ENCODE assay signal across 20 mouse cellular contexts in the genomic region with DNA sequence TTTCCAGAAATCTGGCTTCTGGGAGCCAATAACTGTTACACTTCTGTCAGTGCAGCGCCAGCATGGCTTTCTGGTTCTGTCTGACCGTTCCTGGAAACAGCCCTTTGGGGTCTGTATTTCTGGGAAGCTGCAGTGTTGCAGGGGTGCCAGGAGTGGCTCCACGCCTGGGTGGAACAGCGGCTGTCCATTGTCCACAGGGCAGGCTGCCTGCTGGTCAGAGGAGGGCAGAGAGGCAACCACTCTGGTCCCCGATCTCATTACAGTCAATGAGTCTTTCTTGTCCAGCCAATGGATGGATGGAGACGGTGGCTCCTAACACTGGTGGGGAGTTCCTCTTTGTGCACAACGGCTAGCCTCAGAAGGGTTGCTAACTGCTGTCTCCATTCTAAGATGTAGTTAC.
A peak's percentile ranks its signal among the peaks of the same experiment; 100 is the strongest.
DNase-seq lines count a peak whose midpoint lies in the region; ATAC-seq lines count a peak whose summit lies in the region.
"Had no signal": no experiment of that assay in that cellular context is flagged by ENCODE, and none has a peak within 500 bp of the region (broad histone marks: within the 10 kb centered on the region; RNA-seq: fewer than 3 reads in every experiment).

No protein-coding gene starts in this region.

- 67% methylated on average over 7 of the region's 7 CpGs for WGBS in hindbrain, embryonic 16.5 days
- 68% methylated on average over 7 of the region's 7 CpGs for WGBS in hindbrain, embryonic 10.5 days
- WGBS in midbrain, embryonic 16.5 days, result 66% methylated on average over 7 of the region's 7 CpGs
- 69% methylated on average over 7 of the region's 7 CpGs for WGBS in midbrain, embryonic 10.5 days

- H3K4me2 ChIP-seq in hindbrain, embryonic 16.5 days (ENCODE audit: low read length), result no peak overlapping the region
- no peak overlapping the region for H3K4me2 ChIP-seq in midbrain, embryonic 16.5 days (ENCODE audit: low read length)
- H3K4me2 ChIP-seq: embryonic facial prominence, embryonic 13.5 days; forebrain, embryonic 13.5 days; heart, embryonic 13.5 days; hindbrain, embryonic 14.5 days had no signal

- no peak overlapping the region for H3K4me3 ChIP-seq in hindbrain, embryonic 16.5 days (ENCODE audit: low read length)
- no peak overlapping the region for H3K4me3 ChIP-seq in hindbrain, embryonic 10.5 days
- no peak overlapping the region for H3K4me3 ChIP-seq in midbrain, embryonic 16.5 days (ENCODE audit: low read depth, low read length)
- H3K4me3 ChIP-seq in midbrain, embryonic 10.5 days, result no peak overlapping the region
- H3K4me3 ChIP-seq: embryonic facial prominence, embryonic 13.5 days; forebrain, embryonic 13.5 days; gastrocnemius, adult 2 months; heart, embryonic 13.5 days had no signal

- H3K27ac ChIP-seq in hindbrain, embryonic 16.5 days (ENCODE audit: low read depth, low read length), result no peak overlapping the region
- no peak overlapping the region for H3K27ac ChIP-seq in hindbrain, embryonic 10.5 days
- peak overlapping the region; percentile 43 for H3K27ac ChIP-seq in midbrain, embryonic 16.5 days (ENCODE audit: low read length)
- H3K27ac ChIP-seq in midbrain, embryonic 10.5 days (replicated peaks), result no peak overlapping the region
- H3K27ac ChIP-seq: embryonic facial prominence, embryonic 13.5 days; forebrain, embryonic 13.5 days; gastrocnemius, adult 2 months; heart, embryonic 13.5 days; hindbrain, embryonic 14.5 days had no signal

- H3K27me3 ChIP-seq in hindbrain, embryonic 16.5 days (replicated peaks; ENCODE audit: control insufficient read depth, insufficient read depth, low read length), result no peaks in the 10 kb centered on the region
- no peaks in the 10 kb centered on the region for H3K27me3 ChIP-seq in hindbrain, embryonic 10.5 days (ENCODE audit: insufficient read depth, poor library complexity, severe bottlenecking)
- no peaks in the 10 kb centered on the region for H3K27me3 ChIP-seq in midbrain, embryonic 16.5 days (ENCODE audit: control insufficient read depth, insufficient read depth, low read depth, low read length)
- no peaks in the 10 kb centered on the region for H3K27me3 ChIP-seq in midbrain, embryonic 10.5 days (ENCODE audit: low read depth, poor library complexity, severe bottlenecking)
- H3K27me3 ChIP-seq: CH12.LX; embryonic facial prominence, embryonic 13.5 days; forebrain, embryonic 13.5 days; heart, embryonic 13.5 days; Patski had no signal

- no peaks in the 10 kb centered on the region; the same call in 1 of the 2 replicates for H3K4me1 ChIP-seq in hindbrain, embryonic 16.5 days (ENCODE audit: control insufficient read depth, insufficient read depth, low read depth, low read length)
- H3K4me1 ChIP-seq in hindbrain, embryonic 10.5 days (replicated peaks), result 0 out of 2 replicates have a peak, but pooled peaks cover 3% of the 10 kb centered on the region
- 0 out of 2 replicates have a peak, but pooled peaks cover 6% of the 10 kb centered on the region for H3K4me1 ChIP-seq in midbrain, embryonic 16.5 days (ENCODE audit: control insufficient read depth, insufficient read depth, low read length)
- H3K4me1 ChIP-seq in midbrain, embryonic 10.5 days, result peaks cover 7% of the 10 kb centered on the region
- H3K4me1 ChIP-seq: heart, embryonic 13.5 days had no signal

- H3K9ac ChIP-seq in hindbrain, embryonic 16.5 days (ENCODE audit: low read depth, low read length), result no peak overlapping the region
- H3K9ac ChIP-seq in midbrain, embryonic 16.5 days (ENCODE audit: low read depth, low read length), result no peak overlapping the region
- H3K9ac ChIP-seq: embryonic facial prominence, embryonic 13.5 days; forebrain, embryonic 13.5 days; heart, embryonic 13.5 days; hindbrain, embryonic 14.5 days had no signal

- ATAC-seq in hindbrain, embryonic 16.5 days, result 0 out of 2 replicates have a peak, but pooled peaks have one; percentile 27
- ATAC-seq in midbrain, embryonic 16.5 days, result 0 out of 2 replicates have a peak, but pooled peaks have one; percentile 19
- ATAC-seq: activated CD4-positive, CD25-positive, alpha-beta regulatory T cell, adult 4 months; forebrain, embryonic 13.5 days; Patski had no signal

- DNase-seq in hindbrain, embryonic 10.5 days (ENCODE audit: low spot score), result no peak
- DNase-seq in left cerebral cortex, postnatal 4 days, result peak; percentile 17
- DNase-seq in left cerebral cortex, adult 11 months (ENCODE audit: low spot score), result no peak
- DNase-seq in midbrain, embryonic 10.5 days (ENCODE audit: low spot score), result no peak
- DNase-seq: adrenal gland, postnatal 14 days; cerebellum, adult 18-20 months; cerebellum, adult 9-11 months; cerebellum, postnatal 36 days; gastrocnemius, adult 2 months; gastrocnemius, postnatal 25 days; heart, postnatal 4 days had no signal

- H3K9me3 ChIP-seq in hindbrain, embryonic 16.5 days (ENCODE audit: control insufficient read depth, low read length), result no peaks in the 10 kb centered on the region
- 0 out of 2 replicates have a peak, but pooled peaks cover 4% of the 10 kb centered on the region for H3K9me3 ChIP-seq in hindbrain, embryonic 10.5 days
- no peaks in the 10 kb centered on the region for H3K9me3 ChIP-seq in midbrain, embryonic 16.5 days (replicated peaks; ENCODE audit: control insufficient read depth, low read length, poor library complexity, severe bottlenecking)
- H3K9me3 ChIP-seq in midbrain, embryonic 10.5 days (replicated peaks), result no peaks in the 10 kb centered on the region
- H3K9me3 ChIP-seq: embryonic facial prominence, embryonic 13.5 days; forebrain, embryonic 13.5 days; heart, embryonic 13.5 days had no signal

- H3K36me3 ChIP-seq in hindbrain, embryonic 16.5 days (ENCODE audit: control insufficient read depth, insufficient read depth, low read length), result no peaks in the 10 kb centered on the region
- no peaks in the 10 kb centered on the region for H3K36me3 ChIP-seq in hindbrain, embryonic 10.5 days
- H3K36me3 ChIP-seq in midbrain, embryonic 16.5 days (ENCODE audit: control insufficient read depth, insufficient read depth, low read length), result no peaks in the 10 kb centered on the region
- no peaks in the 10 kb centered on the region for H3K36me3 ChIP-seq in midbrain, embryonic 10.5 days
- H3K36me3 ChIP-seq: embryonic facial prominence, embryonic 13.5 days had no signal

- intact Hi-C loops in left cerebral cortex, postnatal 4 days (cut with DNase I), result no loop called here
